In the genomic region with DNA sequence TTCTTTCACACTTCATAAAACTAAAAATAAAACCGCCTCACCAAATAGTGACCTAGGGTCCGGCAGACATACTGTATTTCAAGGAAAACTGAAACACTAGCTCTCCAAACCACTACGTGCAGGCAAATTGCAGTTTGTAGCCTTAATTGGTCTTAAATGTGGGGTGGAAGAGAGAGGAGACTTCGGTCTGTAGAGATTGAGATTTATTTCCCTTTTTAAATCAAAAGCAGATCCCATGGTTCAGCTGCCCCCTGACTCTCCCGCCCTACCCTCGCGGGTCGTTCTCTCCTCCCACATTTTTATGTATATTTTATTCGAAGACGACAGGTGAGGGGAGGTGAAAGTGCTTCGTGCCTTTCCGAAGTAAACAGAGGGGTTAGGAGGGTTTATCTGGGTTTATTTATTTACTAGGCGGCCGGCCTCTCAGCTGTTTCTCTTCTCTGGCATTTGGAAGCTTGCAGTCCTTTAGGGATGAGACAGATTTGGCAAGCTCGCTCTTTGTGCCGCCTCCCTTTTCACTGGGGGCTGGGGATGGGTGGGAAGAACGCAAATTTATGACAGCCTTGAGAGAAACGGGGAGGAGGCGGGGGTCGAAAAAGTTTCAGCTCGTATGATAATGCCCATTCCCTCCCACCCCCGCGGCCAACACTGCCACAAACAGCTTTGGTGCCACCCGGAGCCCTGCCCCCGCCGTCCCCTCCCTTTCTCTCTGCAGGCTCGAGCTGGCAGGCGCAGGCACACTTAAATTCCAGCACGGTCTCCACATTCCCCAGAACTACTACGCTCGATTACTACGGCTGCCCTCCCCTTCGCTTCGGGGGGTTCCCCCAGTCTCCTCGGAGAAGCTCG, we compare ENCODE assay signal across 1 mouse cellular context.
TF ChIP-seq lines count a peak whose summit lies in the region.

No protein-coding gene starts in this region.

TF ChIP-seq in CH12.LX, 34 proteins besides CTCF, POLR2A, EP300 and RAD21 (continued from another document):
- no peak for TF ChIP-seq RCOR1 (conservative IDR thresholded peaks at IDR 0.05; ENCODE audit: low read depth, low read length)
